Mouse (Mus musculus) forelimb bud, embryonic 11.5 days (tissue): Measurements from ENCODE around the gene H2-DMa.

ENCODE experiments used
- DNase-seq: peaks from one replicate; pipeline ENCODE4 v3.0.0-alpha.2; 2012; ENCODE audit warnings: low read depth, low spot score

Gene H2-DMa

DNA sequence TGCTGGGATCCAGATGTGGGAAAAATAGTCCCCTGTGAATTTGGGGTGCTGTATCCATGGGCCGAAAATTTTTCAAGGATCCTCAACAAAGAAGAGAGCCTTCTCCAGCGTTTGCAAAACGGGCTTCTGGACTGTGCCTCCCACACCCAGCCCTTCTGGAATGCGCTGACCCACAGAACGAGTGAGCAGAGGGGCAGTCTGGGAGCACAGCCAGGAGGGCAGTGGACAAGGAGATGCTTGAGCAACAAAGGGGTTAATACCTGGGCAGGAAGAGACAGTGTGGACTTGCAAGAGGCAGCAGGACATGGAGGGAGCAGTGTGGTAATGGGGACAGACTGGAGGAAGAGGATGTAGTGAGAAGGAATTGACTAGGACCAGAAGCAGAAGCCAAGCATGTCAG, 36.2 kb downstream of the H2-DMa start:
- no peak for DNase-seq

DNA sequence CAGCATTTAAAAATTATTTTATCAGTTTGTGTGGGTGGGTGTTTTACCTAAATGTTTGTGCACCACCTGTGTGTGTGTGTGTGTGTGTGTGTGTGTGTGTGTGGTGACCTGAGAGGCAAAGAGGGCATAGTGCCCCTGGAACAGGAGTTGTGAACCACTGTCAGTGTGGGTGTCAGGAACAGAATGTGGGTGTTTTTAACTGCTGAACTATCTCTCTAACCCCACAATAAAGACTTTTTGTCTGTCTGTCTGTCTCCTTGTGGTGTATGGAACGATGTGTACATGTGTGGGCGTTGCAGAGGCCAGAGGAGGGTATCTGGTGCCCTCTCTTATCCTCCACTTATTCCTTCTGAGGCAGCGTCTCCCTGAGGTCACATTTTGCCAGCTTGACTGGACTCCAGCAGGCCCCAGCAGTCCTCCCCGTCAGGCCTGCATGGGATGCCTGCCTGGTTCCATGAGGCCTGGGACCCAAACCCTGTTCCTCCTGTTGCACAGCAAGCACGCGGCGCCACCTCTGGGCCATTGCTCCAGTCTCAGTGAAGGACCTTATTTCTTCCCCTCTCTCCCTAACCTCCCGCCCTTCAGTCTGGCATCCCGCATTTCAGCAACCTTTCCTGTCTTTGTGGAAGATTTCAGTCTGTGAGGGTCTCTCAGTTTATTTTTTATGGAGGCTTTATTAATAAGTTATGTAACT, 45.0 kb downstream of the H2-DMa start:
- DNase-seq, result no peak

GRCm38 (mm10) chr17:34165033-34165730, 45.8 kb downstream of the H2-DMa start:
- DNase-seq, result no peak

- peak; percentile 54 for DNase-seq
Measured at GRCm38 (mm10) chr17:34169279-34169678, 49.9 kb downstream of the H2-DMa start.

DNA sequence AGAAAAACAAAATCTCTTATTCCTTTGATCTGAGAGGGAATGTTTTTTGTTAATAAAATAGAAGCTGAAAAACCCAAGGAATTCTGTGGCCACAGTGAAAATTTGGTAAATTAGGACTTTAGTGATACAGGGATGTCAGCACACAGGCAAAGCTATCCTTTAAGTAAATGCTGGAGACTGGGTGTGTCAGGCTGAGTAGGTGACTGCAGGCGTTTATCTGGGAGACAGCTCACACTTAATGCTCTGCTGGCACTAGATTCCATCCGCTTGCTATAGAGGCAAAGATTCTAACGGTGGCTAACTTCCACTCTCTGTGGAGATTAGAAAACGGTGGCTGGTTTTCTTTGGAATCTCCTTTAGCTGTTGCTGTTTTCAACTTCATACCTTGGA, 51.1 kb downstream of the H2-DMa start:
- no peak for DNase-seq

GRCm38 (mm10) chr17:34170877-34171498, 51.6 kb downstream of the H2-DMa start:
- peak; percentile 70 for DNase-seq

DNA sequence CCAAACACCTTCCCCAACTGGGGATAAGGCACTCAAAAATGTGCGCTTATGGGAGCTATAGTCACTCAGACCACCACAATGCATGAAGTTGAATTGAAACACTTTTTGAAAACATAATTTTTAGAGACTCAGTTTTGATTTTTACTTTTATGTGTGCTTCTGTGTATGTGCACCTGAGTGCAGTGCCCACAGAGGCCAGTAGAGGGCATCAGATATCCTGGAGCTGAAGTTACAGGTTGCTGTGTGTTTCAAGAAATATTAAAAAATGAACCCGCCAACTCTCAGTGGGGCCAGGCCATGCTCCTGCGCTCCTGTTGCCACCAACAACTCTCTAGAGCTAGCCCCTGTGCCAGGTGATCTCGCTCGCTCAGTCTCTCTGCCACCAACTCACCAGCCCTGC, 53.2 kb downstream of the H2-DMa start:
- no peak for DNase-seq

GRCm38 (mm10) chr17:34174075-34174474, 54.7 kb downstream of the H2-DMa start:
- no peak for DNase-seq

DNA sequence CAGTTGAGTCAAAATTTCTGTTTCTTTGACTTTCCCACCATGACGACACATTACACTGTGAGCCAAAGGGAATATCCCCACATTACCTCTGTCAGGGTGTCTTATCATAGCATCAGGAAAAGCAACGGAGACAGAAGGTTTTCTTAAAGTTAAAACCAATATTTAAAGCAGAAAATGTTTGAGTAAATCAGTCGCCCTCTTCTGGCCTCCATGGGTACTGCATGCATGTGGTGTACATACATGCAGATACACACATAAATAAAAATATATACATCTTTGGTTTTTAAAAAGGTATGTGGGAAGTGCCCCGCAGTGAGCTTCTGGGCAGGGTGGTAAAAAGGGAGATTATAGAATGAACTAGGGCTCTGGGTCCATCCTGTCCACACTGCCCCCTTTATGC, 57.8 kb downstream of the H2-DMa start:
- DNase-seq, result no peak

- no peak for DNase-seq
Measured at GRCm38 (mm10) chr17:34179019-34179418, 59.7 kb downstream of the H2-DMa start.

DNA sequence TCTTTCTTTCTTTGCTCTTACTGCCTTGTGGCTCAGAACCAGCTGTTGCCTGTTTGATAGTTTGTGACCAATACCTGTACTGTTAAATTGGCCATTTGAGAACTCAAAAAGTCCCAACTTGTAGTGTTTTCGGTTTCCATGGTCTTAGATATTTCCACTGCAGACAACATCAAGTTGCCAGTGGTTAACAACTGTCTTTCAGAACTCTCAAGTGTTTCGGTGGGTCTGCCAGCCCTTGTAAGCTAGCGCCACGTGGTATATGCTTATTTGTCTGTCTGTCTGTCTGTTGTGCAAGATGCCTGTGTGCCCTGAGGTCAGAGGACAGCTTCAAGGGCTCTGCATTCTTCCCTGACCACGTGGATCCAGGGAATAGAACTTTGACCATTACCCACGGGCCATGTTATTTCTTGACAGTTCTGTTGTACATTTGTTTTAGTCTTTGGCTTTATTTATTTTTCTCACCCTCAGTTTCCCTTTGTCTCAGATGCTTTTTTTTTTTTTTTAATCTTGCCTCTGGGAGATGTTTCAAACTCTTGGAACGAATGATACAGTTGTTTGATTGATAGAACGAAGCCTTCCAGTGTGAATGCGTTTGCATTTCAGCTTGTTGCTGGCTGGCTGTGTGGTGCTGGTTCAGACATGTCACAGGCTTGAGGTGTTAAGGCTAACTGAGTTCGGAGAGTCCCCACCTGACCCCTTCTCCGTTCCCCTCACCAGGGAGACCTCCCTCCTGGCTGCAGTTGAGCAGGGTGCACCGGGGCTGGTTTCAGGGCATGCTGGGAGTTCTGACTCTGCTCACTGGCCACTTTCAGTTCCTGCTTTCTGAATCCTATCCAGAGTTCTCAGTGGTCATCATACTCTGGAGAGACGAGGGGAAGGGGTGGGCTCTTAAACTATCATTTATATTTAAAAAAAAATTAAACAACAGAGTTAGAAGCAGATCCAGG, 60.8 kb downstream of the H2-DMa start:
- no peak for DNase-seq

- DNase-seq, result no peak
Measured at GRCm38 (mm10) chr17:34183564-34184219, 64.4 kb downstream of the H2-DMa start.

GRCm38 (mm10) chr17:34185526-34185925, 66.2 kb downstream of the H2-DMa start:
- no peak for DNase-seq

DNA sequence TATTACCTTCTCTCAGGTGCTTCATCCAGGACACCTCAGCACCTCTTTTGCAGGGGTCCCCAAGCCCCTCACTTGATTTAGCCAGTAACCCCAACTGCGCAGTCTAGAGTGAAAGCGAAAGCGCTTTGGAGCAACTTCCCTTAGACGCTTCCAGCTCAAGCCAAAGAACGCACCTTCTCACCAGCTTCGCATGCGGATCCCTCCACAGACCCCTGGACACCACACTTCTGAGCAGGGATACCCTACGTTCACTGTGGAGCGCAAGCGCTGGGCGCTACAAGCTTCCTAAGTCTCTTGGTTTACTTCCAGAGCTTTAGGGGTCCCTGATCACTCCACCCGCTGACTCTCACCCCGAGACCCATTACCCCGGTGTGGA, 67.5 kb downstream of the H2-DMa start:
- DNase-seq, result no peak

- peak; percentile 98 for DNase-seq
Measured at GRCm38 (mm10) chr17:34187261-34187916, 68.0 kb downstream of the H2-DMa start, which contains the start of the genes Tap1 and Psmb9. Gene Tap1, plus strand, starts transcription at chr17:34187553. Gene Psmb9, minus strand, starts transcription at chr17:34187764.

DNA sequence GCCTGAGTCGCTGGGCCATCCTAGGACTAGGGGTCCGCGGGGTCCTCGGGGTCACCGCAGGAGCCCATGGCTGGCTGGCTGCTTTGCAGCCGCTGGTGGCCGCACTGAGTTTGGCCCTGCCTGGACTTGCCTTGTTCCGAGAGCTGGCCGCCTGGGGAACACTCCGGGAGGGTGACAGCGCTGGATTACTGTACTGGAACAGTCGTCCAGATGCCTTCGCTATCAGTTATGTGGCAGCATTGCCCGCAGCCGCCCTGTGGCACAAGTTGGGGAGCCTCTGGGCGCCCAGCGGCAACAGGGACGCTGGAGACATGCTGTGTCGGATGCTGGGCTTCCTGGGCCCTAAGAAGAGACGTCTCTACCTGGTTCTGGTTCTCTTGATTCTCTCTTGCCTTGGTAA, 68.7 kb downstream of the H2-DMa start:
- no peak for DNase-seq
